Mouse (Mus musculus): ENCODE measurements around the gene Kif22.

- no peak for TF ChIP-seq USF1 (IDR thresholded peaks at IDR 0.05; ENCODE audit: low read depth, low read length)
- no peak for TF ChIP-seq CTCF (IDR thresholded peaks at IDR 0.05 in 2 of 3, conservative IDR thresholded peaks at IDR 0.05 in 1 of 3; ENCODE audit: control insufficient read depth in 1 of 3, insufficient read depth in 1 of 3, low read depth in 2 of 3, low read length in 3 of 3, poor library complexity in 1 of 3, severe bottlenecking in 1 of 3)
- TF ChIP-seq POLR2A (IDR thresholded peaks at IDR 0.05; ENCODE audit: control insufficient read depth in 1 of 2, insufficient read depth in 1 of 2, low read depth in 1 of 2, low read length in 2 of 2, poor library complexity in 1 of 2), result no peak
- TF ChIP-seq NRF1 (IDR thresholded peaks at IDR 0.05; ENCODE audit: insufficient read depth, low read depth, low read length, poor library complexity, severe bottlenecking), result no peak
Measured at GRCm38 (mm10) chr7:127009307-127010085, 32.8 kb downstream of the Kif22 start.
